Mouse (Mus musculus): Measurements from ENCODE around the gene St6galnac6. TPM values are rescaled to one million over a fixed set of nuclear protein-coding genes. Genes with fewer than 3 reads are reported as not detected.

The St6galnac6 gene
- total and polyA plus RNA-seq, 2 experiments from 2014 or later: 42.3 to 65.3 TPM

GRCm38 (mm10) chr2:32574901-32575585 is 24.5 kb upstream of the St6galnac6 start:
- Histone ChIP-seq H3K36me3 (ENCODE audit: insufficient read depth) (peaks cover 8% of the 10 kb centered on the region; the same call in 1 of the 2 replicates), H3K4me3 (ENCODE audit: low read depth, low read length) (peak overlapping the region; percentile 56), H3K9me3 (ENCODE audit: low read length) (no peaks in the 10 kb centered on the region), H3K4me2 (ENCODE audit: low read depth) (peak overlapping the region; percentile 99), H3K9ac (peak overlapping the region; percentile 67), H3K4me1 (ENCODE audit: insufficient read depth) (peaks cover 7% of the 10 kb centered on the region), H3K27ac (ENCODE audit: low read depth, low read length) (peak overlapping the region; percentile 40; the same call in 1 of the 2 replicates), H3K27me3 (ENCODE audit: insufficient read depth, low read length) (peaks cover 3% of the 10 kb centered on the region; the same call in 1 of the 2 replicates)
- DNase-seq (peak; percentile 83), ATAC-seq (peak; percentile 57)
- WGBS: 1% methylated on average over 26 of the region's 26 CpGs
- peak; percentile 81 for TF ChIP-seq CTCF (IDR thresholded peaks at IDR 0.05; ENCODE audit: low read depth)

GRCm38 (mm10) chr2:32575586-32576160 is 23.8 kb upstream of the St6galnac6 start, which contains the start of gene 9430097D07Rik:
TSS of gene 9430097D07Rik (minus strand) at chr2:32575684.
- no peaks in the 10 kb centered on the region for H3K9me3 ChIP-seq (ENCODE audit: low read length)
- H3K4me1 ChIP-seq (ENCODE audit: insufficient read depth): peaks cover 7% of the 10 kb centered on the region
- H3K4me2 ChIP-seq (ENCODE audit: low read depth): peak within 1 kb of the TSS; percentile 99
- TF ChIP-seq CTCF (IDR thresholded peaks at IDR 0.05; ENCODE audit: low read depth): no peak
- peaks cover 3% of the 10 kb centered on the region; the same call in 1 of the 2 replicates for H3K27me3 ChIP-seq (ENCODE audit: insufficient read depth, low read length)
- H3K4me3 ChIP-seq (ENCODE audit: low read depth, low read length): peak within 1 kb of the TSS; percentile 56
- peak; percentile 87 for DNase-seq
- 5% methylated on average over 28 of the region's 28 CpGs for WGBS
- peak; percentile 88 for ATAC-seq
- peak within 1 kb of the TSS; percentile 67 for H3K9ac ChIP-seq
- H3K36me3 ChIP-seq (ENCODE audit: insufficient read depth): peaks cover 8% of the 10 kb centered on the region; the same call in 1 of the 2 replicates
- peak within 1 kb of the TSS; percentile 40; the same call in 1 of the 2 replicates for H3K27ac ChIP-seq (ENCODE audit: low read depth, low read length)

- Histone ChIP-seq H3K27me3 (ENCODE audit: insufficient read depth, low read length) (peaks cover 3% of the 10 kb centered on the region; the same call in 1 of the 2 replicates), H3K9me3 (ENCODE audit: low read length) (no peaks in the 10 kb centered on the region), H3K4me1 (ENCODE audit: insufficient read depth) (peaks cover 4% of the 10 kb centered on the region), H3K27ac (ENCODE audit: low read depth, low read length) (no peak overlapping the region), H3K4me3 (ENCODE audit: low read depth, low read length) (no peak overlapping the region), H3K9ac (no peak overlapping the region), H3K4me2 (ENCODE audit: low read depth) (no peak overlapping the region), H3K36me3 (ENCODE audit: insufficient read depth) (peaks cover 8% of the 10 kb centered on the region; the same call in 1 of the 2 replicates)
- DNase-seq (no peak), ATAC-seq (no peak)
- WGBS: 87% methylated on average over 9 of the region's 9 CpGs
- TF ChIP-seq CTCF (IDR thresholded peaks at IDR 0.05; ENCODE audit: low read depth): no peak
Measured at GRCm38 (mm10) chr2:32576532-32576931, 23.0 kb upstream of the St6galnac6 start.

- ATAC-seq (no peak), DNase-seq (no peak)
- 43% methylated on average over 25 of the region's 30 CpGs for WGBS
- no peaks in the 10 kb centered on the region for H3K9me3 ChIP-seq (ENCODE audit: low read length)
- H3K9ac ChIP-seq: no peak overlapping the region
- peaks cover 3% of the 10 kb centered on the region; the same call in 1 of the 2 replicates for H3K27me3 ChIP-seq (ENCODE audit: insufficient read depth, low read length)
- H3K4me2 ChIP-seq (ENCODE audit: low read depth): no peak overlapping the region
- H3K4me1 ChIP-seq (ENCODE audit: insufficient read depth): 0 out of 2 replicates have a peak, but pooled peaks cover 3% of the 10 kb centered on the region
- no peak for TF ChIP-seq CTCF (IDR thresholded peaks at IDR 0.05; ENCODE audit: low read depth)
- H3K36me3 ChIP-seq (ENCODE audit: insufficient read depth): peaks cover 2% of the 10 kb centered on the region; the same call in 1 of the 2 replicates
- no peak overlapping the region for H3K27ac ChIP-seq (ENCODE audit: low read depth, low read length)
- H3K4me3 ChIP-seq (ENCODE audit: low read depth, low read length): no peak overlapping the region
Measured at GRCm38 (mm10) chr2:32578146-32579046, 21.1 kb upstream of the St6galnac6 start.

GRCm38 (mm10) chr2:32581450-32582095 is 17.9 kb upstream of the St6galnac6 start:
- no peak overlapping the region for H3K27ac ChIP-seq (ENCODE audit: low read depth, low read length)
- H3K9ac ChIP-seq: no peak overlapping the region

More at GRCm38 (mm10) chr2:32581450-32582095, 17.9 kb upstream of the St6galnac6 start:
- no peaks in the 10 kb centered on the region for H3K36me3 ChIP-seq (ENCODE audit: insufficient read depth)
- no peaks in the 10 kb centered on the region for H3K9me3 ChIP-seq (ENCODE audit: low read length)
- 34% methylated on average over 19 of the region's 19 CpGs for WGBS
- peak; percentile 34 for TF ChIP-seq CTCF (IDR thresholded peaks at IDR 0.05; ENCODE audit: low read depth)
- peak overlapping the region; percentile 41 for H3K4me2 ChIP-seq (ENCODE audit: low read depth)
- ATAC-seq: peak; percentile 81
- DNase-seq: peak; percentile 89
- peak overlapping the region; percentile 30 for H3K4me3 ChIP-seq (ENCODE audit: low read depth, low read length)
- H3K4me1 ChIP-seq (ENCODE audit: insufficient read depth): 0 out of 2 replicates have a peak, but pooled peaks cover 3% of the 10 kb centered on the region
- H3K27me3 ChIP-seq (ENCODE audit: insufficient read depth, low read length): peaks cover 3% of the 10 kb centered on the region; the same call in 1 of the 2 replicates
